Mouse (Mus musculus): ENCODE data around the gene Ppm1k. TPM values are rescaled to one million over a fixed set of nuclear protein-coding genes. Genes with fewer than 3 reads are reported as not detected.
"Not testable (repeated sequence)": the region's sequence is repeated elsewhere in the genome, so short reads cannot be mapped to it uniquely, and the experiment has no call there.

Gene Ppm1k
- total RNA-seq (2015; ENCODE audit: low replicate concordance) = 0.38 and 1.0 TPM in 2 replicates
- 1.4 and 1.7 TPM in 2 replicates for total RNA-seq (2017; ENCODE audit: low replicate concordance)

DNA sequence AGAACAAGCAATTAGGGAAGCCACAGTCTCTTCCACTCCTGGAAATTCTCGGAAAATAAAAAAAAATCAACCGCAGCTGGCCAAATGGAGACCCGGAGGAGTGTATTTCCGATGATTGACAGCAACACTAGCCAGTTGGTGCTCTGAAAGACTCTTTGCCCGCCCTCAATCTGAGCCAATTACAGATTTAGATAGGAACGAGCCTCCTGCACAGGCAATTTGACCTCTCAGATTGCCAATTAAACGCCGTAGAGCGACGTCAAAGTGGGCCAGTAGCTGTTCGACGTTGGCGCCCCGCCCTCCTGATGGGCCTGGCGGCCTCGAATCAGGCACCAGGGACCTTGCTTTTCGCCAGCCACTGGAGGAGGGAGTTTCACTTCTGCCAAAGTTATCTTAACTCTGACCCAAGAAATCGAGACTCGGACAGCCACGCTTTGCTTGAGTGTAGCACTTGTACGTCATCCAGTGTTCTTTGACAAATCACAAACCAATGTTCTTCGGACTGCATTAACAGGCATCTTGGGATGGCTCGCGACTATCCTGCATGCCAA lies at the start of gene Ppm1k:
TSS of gene Ppm1k (minus strand) at position 83 of the 551 bp plus-strand sequence.
- peak; percentile 98 for ATAC-seq (replicated peaks; ENCODE audit: low FRiP score, poor library complexity, severe bottlenecking)

DNA sequence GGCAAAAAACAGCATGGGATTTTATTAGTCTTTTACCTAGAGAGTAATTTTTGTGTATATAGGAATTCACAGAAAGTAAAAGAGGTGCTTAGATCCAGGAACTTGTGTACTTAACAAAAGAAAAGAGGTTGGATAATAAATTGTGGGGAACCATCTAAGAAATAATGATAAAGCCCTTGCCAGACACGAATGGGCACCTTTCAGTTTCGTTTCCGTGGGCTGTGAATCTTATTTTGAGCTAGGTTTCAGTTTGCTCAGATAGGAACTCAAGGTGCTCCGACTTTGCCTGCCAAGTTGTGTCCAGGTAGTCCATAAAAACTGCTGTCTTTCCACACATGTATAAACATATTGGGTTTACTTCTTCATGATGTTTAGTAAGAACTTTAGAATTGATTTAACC lies 47.1 kb upstream of the Ppm1k start:
- peak; percentile 56 for ATAC-seq (replicated peaks; ENCODE audit: low FRiP score, poor library complexity, severe bottlenecking)

DNA sequence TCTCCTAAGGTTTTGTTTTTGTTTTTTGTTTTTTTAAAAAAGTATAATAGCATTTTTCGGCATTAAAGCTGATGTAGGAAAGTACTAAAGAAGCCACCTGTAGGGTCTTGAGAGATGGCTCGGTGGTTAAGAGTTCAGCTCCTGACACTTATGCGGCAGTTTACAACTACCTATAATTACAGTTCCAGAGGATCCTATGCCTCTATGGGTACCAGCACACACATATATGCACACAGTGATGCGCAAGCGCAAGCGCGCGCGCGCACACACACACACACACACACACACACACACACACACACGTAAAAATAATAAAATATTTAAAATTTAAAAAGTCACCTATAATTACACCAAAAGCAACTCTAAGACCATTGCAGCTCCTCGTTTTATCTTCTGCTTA lies 46.3 kb upstream of the Ppm1k start:
- ATAC-seq (replicated peaks; ENCODE audit: low FRiP score, poor library complexity, severe bottlenecking) = peak; percentile 49

DNA sequence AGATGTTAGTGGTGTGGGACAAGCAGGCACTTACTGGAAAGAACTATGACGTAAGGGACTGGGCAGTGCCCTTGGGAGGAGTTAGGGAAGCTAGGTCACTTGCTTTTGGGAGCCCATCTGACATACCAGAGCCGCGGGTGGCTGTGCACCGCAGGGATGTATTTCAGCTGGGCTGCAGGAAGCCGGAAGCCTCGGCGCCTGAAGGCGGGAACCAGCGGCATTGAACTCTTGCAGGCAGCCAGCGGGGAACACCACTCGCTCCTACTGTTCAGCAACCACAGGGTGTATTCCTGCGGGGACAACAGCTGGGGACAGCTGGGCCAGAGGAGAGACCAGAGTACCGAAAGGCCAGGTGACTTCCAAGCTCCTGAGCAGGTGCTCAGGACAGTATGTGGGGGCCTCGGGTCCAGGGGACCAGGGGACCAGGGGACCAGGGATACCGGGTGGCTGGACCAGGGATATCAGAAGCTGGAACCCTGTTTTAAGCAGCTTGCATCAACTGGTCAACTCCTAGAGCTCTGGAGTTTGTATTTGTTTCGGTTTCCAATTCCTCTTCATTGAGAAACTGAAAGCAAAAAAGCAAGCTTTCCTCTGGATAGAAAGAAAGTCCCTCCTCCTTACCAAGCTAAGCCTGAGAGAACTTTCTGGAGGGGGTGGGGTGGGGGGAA lies 45.7 kb upstream of the Ppm1k start, which contains the start of gene Herc6:
TSS of gene Herc6 (plus strand) at position 120 of the 668 bp plus-strand sequence.
- peak; percentile 98 for ATAC-seq (replicated peaks; ENCODE audit: low FRiP score, poor library complexity, severe bottlenecking)

DNA sequence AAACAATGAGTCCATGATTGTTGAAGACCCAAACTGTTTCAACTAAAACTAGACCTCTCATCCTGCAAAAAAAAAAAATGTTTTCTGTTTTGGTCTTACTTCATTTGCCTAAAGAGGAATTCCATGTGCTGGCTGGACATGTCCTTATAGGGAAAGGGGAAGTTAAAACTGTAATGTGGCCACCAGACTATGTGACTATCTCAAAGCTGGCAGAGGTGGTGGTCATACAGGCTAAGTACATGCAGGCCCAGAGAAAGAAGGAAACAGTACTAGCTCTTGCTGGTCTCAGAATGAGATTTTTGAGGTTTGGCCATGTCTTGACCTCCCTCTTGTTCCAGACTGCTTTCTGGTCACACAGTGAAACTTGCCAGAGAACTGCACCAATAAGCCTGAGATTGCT lies 36.3 kb upstream of the Ppm1k start:
- no peak for ATAC-seq (replicated peaks; ENCODE audit: low FRiP score, poor library complexity, severe bottlenecking)

DNA sequence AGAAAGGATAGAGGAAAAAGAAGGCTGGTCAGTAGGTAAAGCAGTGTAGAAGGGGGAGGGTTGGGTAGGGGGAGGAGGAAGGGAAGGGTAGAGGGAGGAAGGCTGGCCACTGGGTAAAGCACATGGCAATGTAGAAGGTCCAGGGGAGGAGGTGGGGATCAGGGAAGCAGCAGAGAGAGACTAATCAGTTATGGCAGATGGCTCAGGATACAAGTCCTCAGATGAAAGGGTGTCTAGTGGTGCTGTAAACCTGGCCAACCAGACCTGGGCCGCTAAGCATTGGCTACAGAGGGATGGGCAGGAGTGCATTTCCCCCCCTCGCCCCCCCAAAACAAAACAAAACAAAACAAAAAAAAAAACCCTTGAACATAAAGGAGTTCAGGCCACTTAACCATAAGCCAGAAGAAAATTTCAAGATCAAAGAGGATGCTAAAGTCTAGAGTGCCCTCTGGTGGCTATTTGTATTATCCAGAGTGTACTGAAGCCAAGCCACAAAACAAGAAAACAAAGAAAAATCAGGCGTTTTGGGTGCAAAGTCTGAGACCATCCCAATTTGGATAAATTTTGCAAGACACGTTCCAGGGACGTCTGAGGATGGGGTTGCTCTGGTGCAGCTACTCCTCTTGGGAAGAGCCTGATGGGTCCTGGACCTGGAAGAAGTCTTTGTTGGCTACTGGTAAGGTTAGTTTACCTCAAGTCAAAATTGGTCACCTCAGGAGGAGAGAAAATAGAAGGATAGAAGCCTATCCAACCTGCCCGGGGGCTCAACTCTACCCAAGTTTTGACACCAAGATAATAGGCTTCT lies 35.1 kb upstream of the Ppm1k start:
- ATAC-seq (replicated peaks; ENCODE audit: low FRiP score, poor library complexity, severe bottlenecking) = peak; percentile 81

DNA sequence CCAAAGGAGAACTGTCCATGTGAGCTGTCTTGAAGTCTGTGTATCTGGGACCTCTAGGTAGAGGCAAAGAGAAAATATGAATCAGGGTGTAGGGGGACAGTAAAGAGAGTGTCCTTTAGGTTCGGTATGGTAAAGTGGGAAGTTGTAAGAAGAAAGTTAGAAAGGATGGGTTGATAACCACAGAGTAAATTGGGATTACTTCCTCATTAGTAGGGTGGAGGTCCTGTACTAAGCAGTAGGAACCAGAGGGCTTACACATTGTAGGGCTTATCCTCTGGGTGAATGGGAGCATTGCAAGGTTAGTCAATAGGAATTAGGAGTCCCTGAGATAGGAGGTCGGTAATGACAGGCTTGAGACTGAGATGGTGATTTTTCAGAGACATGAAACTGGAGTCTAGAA lies 32.4 kb upstream of the Ppm1k start:
- no peak for ATAC-seq (replicated peaks; ENCODE audit: low FRiP score, poor library complexity, severe bottlenecking)

DNA sequence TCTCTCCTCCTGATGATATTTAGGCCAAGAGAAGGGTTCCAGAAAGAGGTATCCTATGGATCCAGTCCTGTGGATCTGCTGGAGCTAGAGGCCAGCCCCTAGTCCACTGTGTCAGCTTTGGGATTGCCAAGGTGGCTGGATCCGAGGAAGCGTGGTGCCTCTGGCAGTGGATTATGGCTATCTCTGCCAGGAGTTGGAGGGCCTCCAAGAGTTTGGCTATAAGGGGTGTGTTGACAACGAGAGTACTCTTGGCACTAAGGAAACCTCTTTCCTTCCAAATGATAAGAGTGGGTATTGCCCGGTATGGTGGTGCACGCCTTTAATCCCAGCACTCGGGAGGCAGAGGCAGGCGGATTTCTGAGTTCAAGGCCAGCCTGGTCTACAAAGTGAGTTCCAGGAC lies 30.2 kb upstream of the Ppm1k start:
- no peak for ATAC-seq (replicated peaks; ENCODE audit: low FRiP score, poor library complexity, severe bottlenecking)

DNA sequence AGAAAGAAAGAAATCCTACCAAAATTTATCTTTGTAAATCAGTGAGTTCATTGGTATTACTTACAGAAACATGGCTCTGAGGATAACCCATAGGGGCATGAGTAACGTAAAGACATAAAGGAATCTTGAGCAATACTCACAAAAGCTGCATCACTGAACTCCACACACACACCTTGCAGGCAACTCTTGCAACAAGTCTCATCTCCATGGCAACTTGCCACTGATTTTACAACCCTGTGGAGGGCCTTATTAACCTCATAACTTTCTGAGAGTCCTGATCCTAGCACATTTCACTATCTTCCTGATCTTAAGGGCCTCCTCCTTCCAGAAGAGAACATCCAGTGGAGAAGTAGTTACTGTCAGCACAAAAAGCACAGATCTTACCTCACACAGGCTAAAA lies 28.2 kb upstream of the Ppm1k start:
- ATAC-seq (replicated peaks; ENCODE audit: low FRiP score, poor library complexity, severe bottlenecking) = no peak

DNA sequence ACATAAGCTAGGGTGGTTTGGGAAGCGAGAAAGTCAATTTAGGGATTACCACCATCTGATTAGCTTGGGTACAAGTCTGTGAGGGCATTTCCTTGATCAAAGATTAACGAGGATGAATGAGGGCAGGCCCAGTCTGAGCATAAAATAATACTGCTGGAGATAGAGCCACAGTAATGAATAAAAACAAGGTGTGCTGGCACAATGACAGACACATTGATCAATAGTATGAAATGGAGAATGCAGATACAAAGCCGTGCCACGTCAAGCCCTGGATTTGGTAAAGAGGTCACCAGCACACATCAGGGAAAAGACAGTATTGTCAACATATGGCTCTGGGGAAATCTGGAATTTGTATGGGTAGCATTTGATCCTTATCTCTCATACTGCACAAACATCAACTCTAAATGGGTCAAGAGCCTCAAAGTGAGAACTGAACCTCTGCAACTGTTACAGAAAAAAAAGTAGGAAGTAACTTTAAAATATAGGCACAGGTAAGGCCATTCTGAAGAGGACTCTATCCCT lies 22.6 kb upstream of the Ppm1k start:
- ATAC-seq (replicated peaks; ENCODE audit: low FRiP score, poor library complexity, severe bottlenecking) = no peak

DNA sequence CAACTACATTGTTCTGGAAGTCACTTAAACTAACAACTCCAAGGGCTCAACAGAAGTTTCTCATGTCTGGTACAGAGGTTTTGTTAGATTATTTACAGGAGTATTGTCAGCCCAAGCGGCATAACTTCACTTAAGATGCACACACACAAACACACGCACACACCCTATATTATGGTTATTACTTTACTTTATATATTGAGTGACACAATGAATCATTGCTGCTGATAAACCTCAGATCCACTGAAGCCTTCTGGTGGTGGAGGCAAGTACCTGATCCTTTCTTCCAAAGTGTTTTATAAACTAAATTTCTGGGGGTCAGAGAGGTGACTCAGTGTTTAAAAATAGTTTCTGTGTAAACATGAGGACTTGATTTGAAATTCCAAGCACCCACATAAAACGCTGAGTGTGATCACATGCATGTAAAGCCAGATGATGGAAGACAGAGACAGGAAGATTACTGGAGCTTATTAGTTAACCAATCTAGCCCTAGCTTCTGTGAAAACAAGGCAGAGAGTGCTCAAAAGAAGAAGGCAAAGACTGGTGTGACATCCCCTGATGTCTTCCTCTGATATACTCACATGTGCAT lies 16.0 kb upstream of the Ppm1k start:
- no peak for ATAC-seq (replicated peaks; ENCODE audit: low FRiP score, poor library complexity, severe bottlenecking)

DNA sequence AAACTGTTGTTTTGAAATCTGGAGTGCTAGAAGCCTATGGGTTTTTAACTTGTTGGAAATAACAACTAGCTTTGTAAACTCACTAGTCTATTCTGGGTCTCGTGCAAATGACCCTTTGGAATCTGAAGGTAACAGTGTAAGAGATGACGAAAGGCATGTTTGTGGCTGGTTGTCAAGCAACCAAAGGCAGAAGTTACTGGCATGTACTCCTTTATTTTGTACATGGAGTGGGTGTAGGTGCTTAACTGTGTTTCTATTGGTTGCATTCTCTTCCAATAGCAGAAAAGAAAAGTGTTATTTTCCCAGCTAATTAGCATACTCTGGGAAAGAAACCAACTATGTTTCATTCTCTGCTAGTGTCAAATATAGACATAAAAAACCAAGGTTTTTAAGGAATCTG lies 9.6 kb upstream of the Ppm1k start:
- no peak for ATAC-seq (replicated peaks; ENCODE audit: low FRiP score, poor library complexity, severe bottlenecking)

DNA sequence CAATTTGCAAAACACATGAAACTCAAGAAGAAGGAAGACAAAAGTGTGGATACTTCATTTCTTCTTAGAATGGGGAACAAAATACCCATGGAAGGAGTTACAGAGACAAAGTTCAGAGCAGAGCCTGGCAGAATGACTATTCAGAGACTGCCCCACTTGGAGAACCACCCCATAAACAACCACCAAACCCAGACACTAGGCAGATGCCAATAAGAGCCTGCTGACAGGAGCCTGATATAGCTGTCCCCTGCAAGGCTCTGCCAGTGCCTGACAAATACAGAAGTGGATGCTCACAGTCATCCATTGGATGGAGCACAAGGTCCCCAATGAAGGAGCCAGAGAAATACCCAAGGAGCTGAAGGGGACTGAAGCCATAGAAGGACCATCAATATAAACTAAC lies 8.3 kb upstream of the Ppm1k start:
- ATAC-seq (replicated peaks; ENCODE audit: low FRiP score, poor library complexity, severe bottlenecking) = not testable (repeated sequence)

DNA sequence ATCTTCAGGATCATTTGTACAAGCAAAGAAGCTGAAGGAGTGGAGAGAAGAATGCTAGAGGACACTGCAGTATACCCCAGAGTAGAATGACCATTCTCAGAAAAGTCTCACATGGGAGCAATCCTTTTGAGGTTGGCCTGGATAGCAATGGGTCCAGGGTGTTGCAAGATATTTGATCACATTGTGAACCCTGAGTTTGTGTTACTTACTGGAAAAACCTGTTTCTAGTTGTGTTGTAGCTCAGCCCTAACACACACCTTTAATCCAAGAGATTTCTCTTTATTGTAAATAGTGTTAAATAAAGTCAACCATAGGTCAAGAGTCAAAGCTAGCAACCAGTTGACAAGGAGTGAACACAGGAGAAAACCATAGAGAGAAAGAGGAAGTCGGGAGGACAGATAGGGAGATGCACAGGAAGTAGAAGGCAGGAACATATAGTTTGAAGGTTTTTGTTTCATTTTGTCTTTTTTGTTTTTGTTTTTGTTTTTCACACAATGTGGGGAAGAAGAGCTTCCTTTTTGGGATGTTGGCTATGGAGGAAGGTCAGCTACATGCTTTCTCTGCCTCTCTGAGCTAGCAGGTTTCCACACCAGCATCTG lies 6.6 kb upstream of the Ppm1k start:
- ATAC-seq (replicated peaks; ENCODE audit: low FRiP score, poor library complexity, severe bottlenecking) = no peak

DNA sequence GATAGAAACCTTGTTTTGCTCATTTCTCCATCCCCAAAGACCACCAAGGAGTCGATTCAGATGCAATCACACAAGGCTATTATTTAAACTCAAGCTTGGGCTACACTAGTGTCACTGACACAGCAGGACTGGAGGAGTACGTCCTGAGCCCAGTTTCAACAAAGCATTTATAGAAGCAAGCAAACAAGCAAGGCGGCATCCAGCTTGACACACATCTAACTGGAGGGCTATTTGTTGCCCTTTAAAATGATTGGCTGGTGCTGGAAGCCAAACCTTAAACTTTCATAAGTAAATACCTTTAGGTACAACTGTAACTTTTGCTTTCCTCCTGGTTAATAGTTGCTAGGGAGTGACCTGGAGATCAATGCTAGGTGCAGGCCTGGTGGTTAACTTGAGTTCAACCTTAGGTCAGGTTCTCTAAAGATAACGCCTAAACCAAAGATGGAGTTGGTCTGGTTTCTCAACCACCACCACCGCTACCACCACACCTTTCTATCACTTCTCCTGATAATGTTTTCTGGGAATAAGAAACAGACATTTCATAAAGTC lies 5.8 kb upstream of the Ppm1k start:
- ATAC-seq (replicated peaks; ENCODE audit: low FRiP score, poor library complexity, severe bottlenecking) = no peak

DNA sequence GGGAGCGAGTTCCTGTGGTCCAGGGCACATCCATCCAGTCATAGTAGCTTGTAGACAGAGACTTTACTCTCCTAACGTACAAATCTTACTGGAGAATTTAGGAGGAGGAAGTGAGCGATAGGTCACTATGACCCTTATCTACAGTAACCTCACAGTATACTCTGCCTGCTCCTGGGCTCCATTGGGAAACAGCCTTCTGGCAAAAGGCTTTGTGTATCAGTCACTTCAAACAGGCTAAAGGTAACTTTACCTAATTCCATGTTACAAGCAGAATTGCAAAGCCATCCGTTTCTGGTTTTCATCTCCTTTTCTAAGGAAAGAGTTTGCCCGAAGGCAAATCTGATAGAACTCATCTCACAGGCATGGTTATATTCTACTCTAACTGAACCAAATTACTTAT lies 2.6 kb upstream of the Ppm1k start:
- no peak for ATAC-seq (replicated peaks; ENCODE audit: low FRiP score, poor library complexity, severe bottlenecking)

DNA sequence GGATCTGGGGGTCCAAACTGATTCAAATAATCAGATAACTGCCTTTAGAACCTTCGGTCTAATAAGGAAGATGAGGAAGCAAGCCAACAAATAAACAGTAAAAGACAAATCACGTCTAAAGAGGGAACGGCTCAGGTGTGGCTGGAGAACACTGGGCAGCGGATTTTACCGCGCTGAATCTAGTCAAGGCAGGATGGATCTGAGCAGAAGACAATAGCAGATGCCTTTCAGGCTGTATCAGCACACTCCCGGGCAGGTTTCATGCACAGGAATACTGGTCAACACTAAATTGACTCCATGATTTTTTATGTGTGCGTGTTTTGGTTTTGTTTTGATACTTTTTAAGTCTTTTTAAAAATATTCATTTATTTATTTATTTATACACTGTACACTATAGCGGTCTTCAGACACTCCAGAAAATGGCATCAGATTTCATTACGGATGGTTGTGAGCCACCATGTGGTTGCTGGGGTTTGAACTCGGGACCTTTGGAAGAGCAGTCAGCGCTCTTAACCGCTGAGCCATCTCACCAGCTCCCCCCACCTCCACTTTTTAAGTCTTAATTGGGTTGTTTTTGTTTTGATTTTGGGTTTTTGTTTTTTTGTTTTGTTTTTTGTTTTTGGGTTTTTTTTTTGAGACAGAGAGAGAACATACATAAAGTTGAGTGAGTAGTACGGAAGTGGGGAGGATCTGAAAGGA lies 852 bp upstream of the Ppm1k start:
- no peak for ATAC-seq (replicated peaks; ENCODE audit: low FRiP score, poor library complexity, severe bottlenecking)

DNA sequence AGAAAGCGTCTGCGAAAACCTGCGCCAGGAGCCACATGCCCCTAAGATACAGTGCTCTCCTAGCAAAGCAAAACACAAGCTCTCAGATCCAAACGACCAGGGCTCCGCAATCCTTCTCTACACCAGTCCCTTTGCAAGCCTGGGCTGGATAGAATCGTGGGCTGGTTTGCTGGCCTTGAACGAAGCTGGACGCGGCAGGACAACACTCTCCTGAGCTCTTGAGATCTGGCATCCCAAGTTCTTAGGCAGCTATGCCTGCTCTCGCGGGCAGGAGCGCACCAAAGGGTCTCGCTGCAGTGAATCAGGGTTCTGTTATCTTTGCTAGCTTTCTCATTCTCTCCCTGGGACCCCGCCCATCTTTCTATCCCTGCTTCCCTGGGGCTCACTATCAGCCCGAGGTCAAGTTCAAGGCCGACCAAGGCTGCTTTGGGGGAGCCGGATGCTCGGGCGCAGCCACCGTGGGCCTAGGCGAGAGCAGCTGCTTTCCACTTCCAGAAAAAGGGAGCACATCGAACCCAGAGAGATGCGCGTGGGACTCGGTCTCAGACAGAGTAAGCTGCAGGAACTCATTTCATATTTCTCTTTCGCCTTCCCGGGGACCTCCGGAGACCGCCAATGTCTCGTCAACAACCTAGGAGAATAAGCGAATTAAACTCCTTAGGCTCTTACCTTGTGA lies 519 bp downstream of the Ppm1k start:
- no peak for ATAC-seq (replicated peaks; ENCODE audit: low FRiP score, poor library complexity, severe bottlenecking)

DNA sequence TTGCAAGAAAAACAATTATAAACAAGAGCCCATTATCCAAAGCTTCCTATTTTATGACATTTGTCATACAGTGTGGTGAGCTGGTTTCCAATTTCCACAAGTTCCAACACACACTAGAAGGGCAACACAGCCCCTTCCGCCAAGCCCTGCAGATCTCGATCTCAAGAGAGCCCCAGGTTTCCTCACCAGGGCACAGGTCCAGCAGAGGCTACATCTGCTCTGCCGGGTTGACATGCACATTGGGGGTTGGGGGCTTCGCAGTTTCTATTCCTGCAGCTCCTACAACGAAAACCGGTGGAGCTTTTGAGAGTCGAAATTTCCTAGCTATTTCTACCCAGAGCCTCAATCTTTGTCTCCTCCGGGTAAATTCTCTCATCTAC lies 1.0 kb downstream of the Ppm1k start:
- no peak for ATAC-seq (replicated peaks; ENCODE audit: low FRiP score, poor library complexity, severe bottlenecking)
